Mouse (Mus musculus): Measurements from ENCODE around the gene Tmsb10. TPM values are rescaled to one million over a fixed set of nuclear protein-coding genes. Genes with fewer than 3 reads are reported as not detected.

The Tmsb10 gene
- polyA plus RNA-seq, 1 experiment = 6,677 TPM

DNA sequence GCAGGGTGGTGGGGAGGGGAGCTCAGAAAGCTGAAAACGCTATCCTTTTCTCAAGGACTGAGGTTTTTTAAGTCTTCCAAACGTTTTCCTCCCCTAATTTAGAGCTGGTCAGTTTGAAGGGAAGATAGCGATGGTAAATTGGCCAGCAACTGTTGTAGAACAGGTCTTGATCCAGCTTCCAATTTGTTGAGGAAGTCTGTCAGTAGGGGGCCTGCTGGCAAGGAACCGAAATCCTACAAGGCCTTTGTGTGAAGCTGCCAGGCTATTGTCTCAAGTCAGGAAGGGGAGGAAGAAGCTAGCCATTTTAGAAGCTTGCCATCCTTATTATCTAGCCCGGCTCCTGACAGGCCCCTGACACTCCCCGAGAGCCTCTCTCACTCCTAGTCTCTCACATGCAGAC, 10.6 kb downstream of the Tmsb10 start:
- no peaks in the 10 kb centered on the region for H3K27me3 ChIP-seq (ENCODE audit: control insufficient read depth, insufficient read depth, insufficient read length)
- no peak overlapping the region for H3K4me2 ChIP-seq (ENCODE audit: low read depth)
- no peak overlapping the region for H3K4me3 ChIP-seq
- H3ac ChIP-seq (ENCODE audit: control insufficient read depth, insufficient read length) = no peak overlapping the region
- no peaks in the 10 kb centered on the region for H3K79me2 ChIP-seq (ENCODE audit: control insufficient read depth, insufficient read depth)
- no peaks in the 10 kb centered on the region for H3K36me3 ChIP-seq (ENCODE audit: control insufficient read depth, insufficient read depth)
- TF ChIP-seq MAX (IDR thresholded peaks at IDR 0.05; ENCODE audit: low read depth) (no peak), USF1 (IDR thresholded peaks at IDR 0.05; ENCODE audit: low read depth) (no peak), E2F4 (IDR thresholded peaks at IDR 0.05; ENCODE audit: insufficient read depth) (no peak), POLR2A (IDR thresholded peaks at IDR 0.05; ENCODE audit: insufficient read length, low read depth) (no peak), CEBPB (IDR thresholded peaks at IDR 0.05; ENCODE audit: insufficient read depth, poor library complexity, severe bottlenecking) (no peak), TCF3 (IDR thresholded peaks at IDR 0.05; ENCODE audit: insufficient read length, low read depth) (no peak), POLR2AphosphoS2 (IDR thresholded peaks at IDR 0.05; ENCODE audit: insufficient read length, low read depth) (no peak), TCF12 (IDR thresholded peaks at IDR 0.05; ENCODE audit: insufficient read depth, poor library complexity, severe bottlenecking) (no peak), MYOD1 (IDR thresholded peaks at IDR 0.05; ENCODE audit: control insufficient read depth in 1 of 3, insufficient read length in 2 of 3, low read depth in 2 of 3) (no peak), REST (IDR thresholded peaks at IDR 0.05; ENCODE audit: insufficient read depth, insufficient read length) (no peak), MYOG (IDR thresholded peaks at IDR 0.05; ENCODE audit: control insufficient read depth in 1 of 3, insufficient read depth in 1 of 3, insufficient read length in 2 of 3, low read depth in 2 of 3) (no peak)

GRCm38 (mm10) chr6:72940493-72940892, 18.1 kb downstream of the Tmsb10 start:
- Histone ChIP-seq H3ac (ENCODE audit: control insufficient read depth, insufficient read length) (no peak overlapping the region), H3K4me2 (ENCODE audit: low read depth) (no peak overlapping the region), H3K79me2 (ENCODE audit: control insufficient read depth, insufficient read depth) (no peaks in the 10 kb centered on the region), H3K27me3 (ENCODE audit: control insufficient read depth, insufficient read depth, insufficient read length) (no peaks in the 10 kb centered on the region), H3K4me3 (no peak overlapping the region), H3K36me3 (ENCODE audit: control insufficient read depth, insufficient read depth) (no peaks in the 10 kb centered on the region)
- TF ChIP-seq MYOD1 (IDR thresholded peaks at IDR 0.05; ENCODE audit: control insufficient read depth in 1 of 3, insufficient read length in 2 of 3, low read depth in 2 of 3) (no peak), MYOG (IDR thresholded peaks at IDR 0.05; ENCODE audit: control insufficient read depth in 1 of 3, insufficient read depth in 1 of 3, insufficient read length in 2 of 3, low read depth in 2 of 3) (no peak)

- no peak overlapping the region for H3ac ChIP-seq (ENCODE audit: control insufficient read depth, insufficient read length)
- H3K4me2 ChIP-seq (ENCODE audit: low read depth) = peak overlapping the region; percentile 68
These were observed 20.7 kb downstream of the Tmsb10 start for GRCm38 (mm10) chr6:72937859-72938258.

GRCm38 (mm10) chr6:72937430-72937829, 21.1 kb downstream of the Tmsb10 start:
- no peaks in the 10 kb centered on the region for H3K36me3 ChIP-seq (ENCODE audit: control insufficient read depth, insufficient read depth)
- TF ChIP-seq MYOG (IDR thresholded peaks at IDR 0.05; ENCODE audit: control insufficient read depth in 1 of 3, insufficient read depth in 1 of 3, insufficient read length in 2 of 3, low read depth in 2 of 3) (no peak), TCF12 (IDR thresholded peaks at IDR 0.05; ENCODE audit: insufficient read depth, poor library complexity, severe bottlenecking) (no peak), MYOD1 (IDR thresholded peaks at IDR 0.05; ENCODE audit: control insufficient read depth in 1 of 3, insufficient read length in 2 of 3, low read depth in 2 of 3) (peak in 1 of 3 experiments; percentile 11), USF1 (IDR thresholded peaks at IDR 0.05; ENCODE audit: low read depth) (no peak), SRF (IDR thresholded peaks at IDR 0.05; ENCODE audit: control insufficient read depth, insufficient read length, low read depth) (no peak), POLR2AphosphoS2 (IDR thresholded peaks at IDR 0.05; ENCODE audit: insufficient read length, low read depth) (no peak), CEBPB (IDR thresholded peaks at IDR 0.05; ENCODE audit: insufficient read depth, poor library complexity, severe bottlenecking) (no peak), E2F4 (IDR thresholded peaks at IDR 0.05; ENCODE audit: insufficient read depth) (no peak), MAX (IDR thresholded peaks at IDR 0.05; ENCODE audit: low read depth) (no peak)
- H3K27me3 ChIP-seq (ENCODE audit: control insufficient read depth, insufficient read depth, insufficient read length) = no peaks in the 10 kb centered on the region
- no peak overlapping the region for H3ac ChIP-seq (ENCODE audit: control insufficient read depth, insufficient read length)
- no peaks in the 10 kb centered on the region for H3K79me2 ChIP-seq (ENCODE audit: control insufficient read depth, insufficient read depth)
- H3K4me3 ChIP-seq = no peak overlapping the region
- H3K4me2 ChIP-seq (ENCODE audit: low read depth) = peak overlapping the region; percentile 68

More at GRCm38 (mm10) chr6:72937859-72938258, 20.7 kb downstream of the Tmsb10 start:
- Histone ChIP-seq H3K4me3 (no peak overlapping the region), H3K27me3 (ENCODE audit: control insufficient read depth, insufficient read depth, insufficient read length) (no peaks in the 10 kb centered on the region), H3K79me2 (ENCODE audit: control insufficient read depth, insufficient read depth) (no peaks in the 10 kb centered on the region), H3K36me3 (ENCODE audit: control insufficient read depth, insufficient read depth) (no peaks in the 10 kb centered on the region)
- TF ChIP-seq POLR2AphosphoS2 (IDR thresholded peaks at IDR 0.05; ENCODE audit: insufficient read length, low read depth) (no peak), TCF12 (IDR thresholded peaks at IDR 0.05; ENCODE audit: insufficient read depth, poor library complexity, severe bottlenecking) (no peak), E2F4 (IDR thresholded peaks at IDR 0.05; ENCODE audit: insufficient read depth) (no peak), POLR2A (IDR thresholded peaks at IDR 0.05; ENCODE audit: insufficient read length, low read depth) (no peak), MYOG (IDR thresholded peaks at IDR 0.05; ENCODE audit: control insufficient read depth in 1 of 3, insufficient read depth in 1 of 3, insufficient read length in 2 of 3, low read depth in 2 of 3) (no peak), USF1 (IDR thresholded peaks at IDR 0.05; ENCODE audit: low read depth) (no peak), MYOD1 (IDR thresholded peaks at IDR 0.05; ENCODE audit: control insufficient read depth in 1 of 3, insufficient read length in 2 of 3, low read depth in 2 of 3) (no peak), MAX (IDR thresholded peaks at IDR 0.05; ENCODE audit: low read depth) (no peak), TCF3 (IDR thresholded peaks at IDR 0.05; ENCODE audit: insufficient read length, low read depth) (no peak), SRF (IDR thresholded peaks at IDR 0.05; ENCODE audit: control insufficient read depth, insufficient read length, low read depth) (no peak), CEBPB (IDR thresholded peaks at IDR 0.05; ENCODE audit: insufficient read depth, poor library complexity, severe bottlenecking) (no peak), REST (IDR thresholded peaks at IDR 0.05; ENCODE audit: insufficient read depth, insufficient read length) (no peak)

DNA sequence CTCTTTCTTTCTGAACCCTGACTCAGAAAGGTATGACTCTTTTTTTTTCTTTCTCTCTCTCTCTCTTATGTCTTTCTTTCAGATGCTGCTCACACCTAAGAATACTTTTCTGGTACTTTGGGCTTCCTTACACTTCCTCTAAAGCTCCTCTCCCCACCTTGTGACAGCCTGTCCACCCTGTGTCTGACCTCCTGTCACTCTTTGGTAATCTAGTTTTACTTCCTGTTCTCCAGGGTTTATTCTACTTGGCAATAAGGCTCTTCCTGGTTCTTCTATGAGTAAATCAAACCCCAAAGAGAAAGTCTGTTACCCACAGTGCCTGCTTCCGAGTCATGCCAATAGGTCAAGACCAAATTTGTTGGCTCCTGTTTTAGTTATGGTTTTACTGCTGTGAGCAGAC, 25.6 kb downstream of the Tmsb10 start:
- Histone ChIP-seq H3K79me2 (ENCODE audit: control insufficient read depth, insufficient read depth) (no peaks in the 10 kb centered on the region), H3K36me3 (ENCODE audit: control insufficient read depth, insufficient read depth) (no peaks in the 10 kb centered on the region), H3K4me2 (ENCODE audit: low read depth) (no peak overlapping the region), H3K4me3 (no peak overlapping the region), H3ac (ENCODE audit: control insufficient read depth, insufficient read length) (no peak overlapping the region), H3K27me3 (ENCODE audit: control insufficient read depth, insufficient read depth, insufficient read length) (no peaks in the 10 kb centered on the region)
- TF ChIP-seq MYOG (IDR thresholded peaks at IDR 0.05; ENCODE audit: control insufficient read depth in 1 of 3, insufficient read depth in 1 of 3, insufficient read length in 2 of 3, low read depth in 2 of 3) (no peak), TCF3 (IDR thresholded peaks at IDR 0.05; ENCODE audit: insufficient read length, low read depth) (no peak), USF1 (IDR thresholded peaks at IDR 0.05; ENCODE audit: low read depth) (no peak), SRF (IDR thresholded peaks at IDR 0.05; ENCODE audit: control insufficient read depth, insufficient read length, low read depth) (no peak), E2F4 (IDR thresholded peaks at IDR 0.05; ENCODE audit: insufficient read depth) (no peak), CEBPB (IDR thresholded peaks at IDR 0.05; ENCODE audit: insufficient read depth, poor library complexity, severe bottlenecking) (no peak), MAX (IDR thresholded peaks at IDR 0.05; ENCODE audit: low read depth) (no peak), TCF12 (IDR thresholded peaks at IDR 0.05; ENCODE audit: insufficient read depth, poor library complexity, severe bottlenecking) (no peak), MYOD1 (IDR thresholded peaks at IDR 0.05; ENCODE audit: control insufficient read depth in 1 of 3, insufficient read length in 2 of 3, low read depth in 2 of 3) (no peak), POLR2AphosphoS2 (IDR thresholded peaks at IDR 0.05; ENCODE audit: insufficient read length, low read depth) (no peak), REST (IDR thresholded peaks at IDR 0.05; ENCODE audit: insufficient read depth, insufficient read length) (no peak), POLR2A (IDR thresholded peaks at IDR 0.05; ENCODE audit: insufficient read length, low read depth) (no peak)

Measured in myocyte (in vitro differentiated cells).